In genomic region chr1:134790716-134791439, GRCm38 (mm10) we compare ENCODE assay signal across 25 mouse cellular contexts.
DNase-seq lines count a peak whose midpoint lies in the region; ATAC-seq lines count a peak whose summit lies in the region.
"Had no signal": no experiment of that assay in that cellular context is flagged by ENCODE, and none has a peak within 500 bp of the region (broad histone marks: within the 10 kb centered on the region; RNA-seq: fewer than 3 reads in every experiment).

No protein-coding gene starts in this region.

- DNase-seq in forebrain, embryonic 14.5 days (ENCODE audit: low spot score): peak; percentile 46
- no peak for DNase-seq in forebrain, embryonic 10.5 days (ENCODE audit: extremely low spot score, low spot score)
- no peak for DNase-seq in liver, embryonic 13.5 days
- no peak for DNase-seq in kidney, adult 9 months
- DNase-seq in thymus, postnatal 0 days (ENCODE audit: low spot score): no peak
- DNase-seq: cerebellum, adult 2 months; cerebellum, postnatal 25 days; embryo, embryonic 11 days; kidney, adult 11 months; left cerebral cortex, postnatal 4 days; retina, postnatal 1 day; right cerebral cortex, postnatal 25 days; spleen, adult 18-20 months had no signal

- WGBS in forebrain, embryonic 14.5 days: 95% methylated on average over 2 of the region's 2 CpGs
- WGBS in forebrain, embryonic 10.5 days: 96% methylated on average over 2 of the region's 2 CpGs
- 29% methylated on average over 2 of the region's 2 CpGs for WGBS in liver, embryonic 13.5 days (ENCODE audit: insufficient replicate concordance)
- WGBS in liver, embryonic 12.5 days (ENCODE audit: insufficient replicate concordance): 37% methylated on average over 2 of the region's 2 CpGs

- no peak overlapping the region for H3K27ac ChIP-seq in forebrain, embryonic 14.5 days (ENCODE audit: low read depth, low read length)
- H3K27ac ChIP-seq in forebrain, embryonic 10.5 days: no peak overlapping the region
- H3K27ac ChIP-seq in liver, embryonic 13.5 days: no peak overlapping the region
- H3K27ac ChIP-seq in liver, embryonic 12.5 days: no peak overlapping the region
- H3K27ac ChIP-seq: embryonic facial prominence, embryonic 13.5 days; forebrain, embryonic 13.5 days; hindbrain, embryonic 13.5 days; kidney, postnatal 0 days; limb, embryonic 15.5 days; midbrain, embryonic 13.5 days; neural tube, embryonic 12.5 days had no signal

- no peaks in the 10 kb centered on the region for H3K36me3 ChIP-seq in forebrain, embryonic 14.5 days (ENCODE audit: control insufficient read depth, insufficient read depth, low read length)
- H3K36me3 ChIP-seq in forebrain, embryonic 10.5 days (replicated peaks): no peaks in the 10 kb centered on the region
- H3K36me3 ChIP-seq in liver, embryonic 13.5 days: no peaks in the 10 kb centered on the region
- H3K36me3 ChIP-seq in liver, embryonic 12.5 days: no peaks in the 10 kb centered on the region
- H3K36me3 ChIP-seq: embryonic facial prominence, embryonic 13.5 days; hindbrain, embryonic 13.5 days; limb, embryonic 15.5 days; midbrain, embryonic 13.5 days; neural tube, embryonic 12.5 days had no signal

- H3K4me2 ChIP-seq in forebrain, embryonic 14.5 days (ENCODE audit: low read length): no peak overlapping the region
- H3K4me2 ChIP-seq in liver, embryonic 13.5 days: no peak overlapping the region
- H3K4me2 ChIP-seq in liver, embryonic 12.5 days: no peak overlapping the region
- H3K4me2 ChIP-seq: embryonic facial prominence, embryonic 13.5 days; forebrain, embryonic 13.5 days; hindbrain, embryonic 13.5 days; limb, embryonic 15.5 days; midbrain, embryonic 13.5 days; neural tube, embryonic 12.5 days had no signal

- H3K4me1 ChIP-seq in forebrain, embryonic 14.5 days (ENCODE audit: control insufficient read depth, insufficient read depth, low read length): no peaks in the 10 kb centered on the region
- H3K4me1 ChIP-seq in forebrain, embryonic 10.5 days: peaks cover 5% of the 10 kb centered on the region
- H3K4me1 ChIP-seq in liver, embryonic 13.5 days (replicated peaks): peaks cover 10% of the 10 kb centered on the region
- H3K4me1 ChIP-seq in liver, embryonic 12.5 days: peaks cover 8% of the 10 kb centered on the region
- H3K4me1 ChIP-seq: neural tube, embryonic 12.5 days had no signal

- no peak overlapping the region for H3K4me3 ChIP-seq in forebrain, embryonic 14.5 days (ENCODE audit: low read depth, low read length)
- no peak overlapping the region for H3K4me3 ChIP-seq in forebrain, embryonic 10.5 days
- no peak overlapping the region for H3K4me3 ChIP-seq in liver, embryonic 13.5 days (replicated peaks)
- no peak overlapping the region for H3K4me3 ChIP-seq in liver, embryonic 12.5 days
- H3K4me3 ChIP-seq: embryonic facial prominence, embryonic 13.5 days; erythroblast, embryonic 14.5 days; forebrain, embryonic 13.5 days; hindbrain, embryonic 13.5 days; limb, embryonic 15.5 days; midbrain, embryonic 13.5 days; neural tube, embryonic 12.5 days had no signal

- H3K9ac ChIP-seq in forebrain, embryonic 14.5 days (ENCODE audit: low read length): no peak overlapping the region
- H3K9ac ChIP-seq in liver, embryonic 13.5 days: no peak overlapping the region
- H3K9ac ChIP-seq in liver, embryonic 12.5 days: no peak overlapping the region
- H3K9ac ChIP-seq: embryonic facial prominence, embryonic 13.5 days; forebrain, embryonic 13.5 days; hindbrain, embryonic 13.5 days; limb, embryonic 15.5 days; midbrain, embryonic 13.5 days; neural tube, embryonic 12.5 days had no signal

- no peaks in the 10 kb centered on the region for H3K27me3 ChIP-seq in forebrain, embryonic 14.5 days (replicated peaks; ENCODE audit: control insufficient read depth, insufficient read depth, low read length)
- H3K27me3 ChIP-seq in forebrain, embryonic 10.5 days (ENCODE audit: poor library complexity, severe bottlenecking): no peaks in the 10 kb centered on the region
- no peaks in the 10 kb centered on the region for H3K27me3 ChIP-seq in liver, embryonic 13.5 days
- H3K27me3 ChIP-seq in liver, embryonic 12.5 days (replicated peaks): no peaks in the 10 kb centered on the region
- H3K27me3 ChIP-seq: embryonic facial prominence, embryonic 13.5 days; forebrain, embryonic 13.5 days; hindbrain, embryonic 13.5 days; limb, embryonic 15.5 days; midbrain, embryonic 13.5 days; neural tube, embryonic 12.5 days; Patski had no signal

- no peaks in the 10 kb centered on the region for H3K9me3 ChIP-seq in forebrain, embryonic 14.5 days (replicated peaks; ENCODE audit: control insufficient read depth, low read length)
- no peaks in the 10 kb centered on the region for H3K9me3 ChIP-seq in forebrain, embryonic 10.5 days
- H3K9me3 ChIP-seq in liver, embryonic 13.5 days (replicated peaks): no peaks in the 10 kb centered on the region
- no peaks in the 10 kb centered on the region for H3K9me3 ChIP-seq in liver, embryonic 12.5 days (replicated peaks)
- H3K9me3 ChIP-seq: embryonic facial prominence, embryonic 13.5 days; forebrain, embryonic 13.5 days; hindbrain, embryonic 13.5 days; limb, embryonic 15.5 days; midbrain, embryonic 13.5 days; neural tube, embryonic 12.5 days had no signal

- ATAC-seq in forebrain, embryonic 14.5 days: no peak
- 0 out of 2 replicates have a peak, but pooled peaks have one; percentile 41 for ATAC-seq in liver, embryonic 13.5 days (ENCODE audit: low read depth)
- no peak for ATAC-seq in liver, embryonic 12.5 days
- peak; percentile 53 for ATAC-seq in granulocyte monocyte progenitor cell, adult 5-6 weeks (replicated peaks; ENCODE audit: poor library complexity, severe bottlenecking)
- ATAC-seq in megakaryocyte-erythroid progenitor cell, adult 5-6 weeks (replicated peaks; ENCODE audit: low FRiP score, low TSS enrichment, poor library complexity, severe bottlenecking): peak; percentile 95
- ATAC-seq: forebrain, embryonic 13.5 days; midbrain, embryonic 13.5 days; Patski had no signal

Comparison
In these comparisons a context has a peak if more than half of its experiments do, and no peak if none do; other contexts are left out.
1. ATAC-seq: peak in liver, embryonic 13.5 days (single experiment), granulocyte monocyte progenitor cell, adult 5-6 weeks (single experiment) and megakaryocyte-erythroid progenitor cell, adult 5-6 weeks (single experiment); none in forebrain, embryonic 14.5 days (single experiment) and liver, embryonic 12.5 days (single experiment).